Mouse (Mus musculus) c-Kit-negative CD71-positive TER-119-positive erythroid progenitor cells, embryonic 14.5 days (primary cell): Measurements from ENCODE around the gene Olfr323.
A peak's percentile ranks its signal among the peaks of the same experiment; 100 is the strongest.

Experiments
- DNase-seq: peaks from one replicate; pipeline ENCODE4 v3.0.0-alpha.2; 2013; ENCODE audit warnings: low read depth, low spot score

Olfr323 gene

GRCm38 (mm10) chr11:58630401-58630800, at the start of gene Olfr323:
Gene Olfr323, minus strand, starts transcription at chr11:58630501.
- no peak for DNase-seq

- no peak for DNase-seq
Observed at GRCm38 (mm10) chr11:58671825-58672224, 41.5 kb upstream of the Olfr323 start.

GRCm38 (mm10) chr11:58669252-58669651, 39.0 kb upstream of the Olfr323 start:
- DNase-seq, result no peak

- DNase-seq, result no peak
Observed at GRCm38 (mm10) chr11:58658596-58658995, 28.3 kb upstream of the Olfr323 start, which contains the start of gene Olfr322. Gene Olfr322, plus strand, starts transcription at chr11:58658782.

- no peak for DNase-seq
Observed at GRCm38 (mm10) chr11:58655151-58655550, 24.9 kb upstream of the Olfr323 start.

GRCm38 (mm10) chr11:58643350-58643749, 13.0 kb upstream of the Olfr323 start:
- DNase-seq, result peak; percentile 92

GRCm38 (mm10) chr11:58641638-58642358, 11.5 kb upstream of the Olfr323 start:
- peak; percentile 93 for DNase-seq

GRCm38 (mm10) chr11:58641057-58641456, 10.8 kb upstream of the Olfr323 start:
- peak; percentile 73 for DNase-seq

- DNase-seq, result peak; percentile 52
Observed at GRCm38 (mm10) chr11:58640272-58640867, 10.1 kb upstream of the Olfr323 start, which contains the start of gene Trim58. Gene Trim58, plus strand, starts transcription at chr11:58640465.

- DNase-seq, result no peak
Observed at GRCm38 (mm10) chr11:58638176-58638701, 7.9 kb upstream of the Olfr323 start.

- peak; percentile 68 for DNase-seq
Observed at GRCm38 (mm10) chr11:58636376-58636977, 6.2 kb upstream of the Olfr323 start.

- DNase-seq, result no peak
Observed at GRCm38 (mm10) chr11:58634878-58635277, 4.6 kb upstream of the Olfr323 start.

GRCm38 (mm10) chr11:58626146-58626545, 4.2 kb downstream of the Olfr323 start:
- DNase-seq, result no peak

- no peak for DNase-seq
Observed at GRCm38 (mm10) chr11:58618793-58619192, 11.5 kb downstream of the Olfr323 start.

- no peak for DNase-seq
Observed at GRCm38 (mm10) chr11:58618369-58618768, 11.9 kb downstream of the Olfr323 start.

- DNase-seq, result no peak
Observed at GRCm38 (mm10) chr11:58615975-58616374, 14.3 kb downstream of the Olfr323 start, which contains the start of gene 2210407C18Rik. Gene 2210407C18Rik, minus strand, starts transcription at chr11:58616075.

- DNase-seq, result no peak
Observed at GRCm38 (mm10) chr11:58614526-58614925, 15.8 kb downstream of the Olfr323 start.

GRCm38 (mm10) chr11:58613359-58613758, 16.9 kb downstream of the Olfr323 start:
- DNase-seq, result no peak

- no peak for DNase-seq
Observed at GRCm38 (mm10) chr11:58607030-58607429, 23.3 kb downstream of the Olfr323 start.

GRCm38 (mm10) chr11:58606177-58606919, 24.0 kb downstream of the Olfr323 start:
- DNase-seq, result no peak

- DNase-seq, result no peak
Observed at GRCm38 (mm10) chr11:58605228-58605627, 25.1 kb downstream of the Olfr323 start.

GRCm38 (mm10) chr11:58604688-58605087, 25.6 kb downstream of the Olfr323 start:
- DNase-seq, result no peak
